Mouse (Mus musculus) T-helper 1 cell (primary cell): Measurements from ENCODE around the gene AW011738.

Experiments
- in situ Hi-C: fragments of 300-600 bp; cut with MboI, MseI; formaldehyde crosslinking; loops from one replicate; pipeline ENCODE4 v1.15.1; 2025; ENCODE audit warnings: high pct_unique_total_duplicates

The AW011738 gene

GRCm38 (mm10) chr4:156236651-156237447 is 33.7 kb downstream of the AW011738 start:
- in situ Hi-C loops, result no loop called here

GRCm38 (mm10) chr4:156249567-156249966 is 46.5 kb downstream of the AW011738 start:
- in situ Hi-C loops, result loop anchor here (5.0 kb wide), 1 partner anchor 63 kb away; no protein-coding TSS in a partner anchor

GRCm38 (mm10) chr4:156251081-156251480 is 48.0 kb downstream of the AW011738 start:
- in situ Hi-C loops, result no loop called here

- in situ Hi-C loops, result no loop called here
Measured at GRCm38 (mm10) chr4:156252140-156252539, 49.0 kb downstream of the AW011738 start.

GRCm38 (mm10) chr4:156252619-156253018 is 49.5 kb downstream of the AW011738 start:
- in situ Hi-C loops, result no loop called here

- in situ Hi-C loops, result no loop called here
Measured at GRCm38 (mm10) chr4:156253043-156253442, 49.9 kb downstream of the AW011738 start.

GRCm38 (mm10) chr4:156254361-156255077 is 51.4 kb downstream of the AW011738 start:
- in situ Hi-C loops, result no loop called here
